Mouse (Mus musculus): ENCODE results near the gene Otulinl.
"Not testable (repeated sequence)": the region's sequence is repeated elsewhere in the genome, so short reads cannot be mapped to it uniquely, and the experiment has no call there.

Gene Otulinl

GRCm38 (mm10) chr15:27681419-27682187, at the start of gene Otulinl:
Gene Otulinl (minus strand): TSS chr15:27681579.
- DNase-seq (ENCODE audit: low read depth): peak; percentile 96

- no peak for DNase-seq (ENCODE audit: low read depth)
Observed at GRCm38 (mm10) chr15:27726228-27726627, 44.8 kb upstream of the Otulinl start.

DNA sequence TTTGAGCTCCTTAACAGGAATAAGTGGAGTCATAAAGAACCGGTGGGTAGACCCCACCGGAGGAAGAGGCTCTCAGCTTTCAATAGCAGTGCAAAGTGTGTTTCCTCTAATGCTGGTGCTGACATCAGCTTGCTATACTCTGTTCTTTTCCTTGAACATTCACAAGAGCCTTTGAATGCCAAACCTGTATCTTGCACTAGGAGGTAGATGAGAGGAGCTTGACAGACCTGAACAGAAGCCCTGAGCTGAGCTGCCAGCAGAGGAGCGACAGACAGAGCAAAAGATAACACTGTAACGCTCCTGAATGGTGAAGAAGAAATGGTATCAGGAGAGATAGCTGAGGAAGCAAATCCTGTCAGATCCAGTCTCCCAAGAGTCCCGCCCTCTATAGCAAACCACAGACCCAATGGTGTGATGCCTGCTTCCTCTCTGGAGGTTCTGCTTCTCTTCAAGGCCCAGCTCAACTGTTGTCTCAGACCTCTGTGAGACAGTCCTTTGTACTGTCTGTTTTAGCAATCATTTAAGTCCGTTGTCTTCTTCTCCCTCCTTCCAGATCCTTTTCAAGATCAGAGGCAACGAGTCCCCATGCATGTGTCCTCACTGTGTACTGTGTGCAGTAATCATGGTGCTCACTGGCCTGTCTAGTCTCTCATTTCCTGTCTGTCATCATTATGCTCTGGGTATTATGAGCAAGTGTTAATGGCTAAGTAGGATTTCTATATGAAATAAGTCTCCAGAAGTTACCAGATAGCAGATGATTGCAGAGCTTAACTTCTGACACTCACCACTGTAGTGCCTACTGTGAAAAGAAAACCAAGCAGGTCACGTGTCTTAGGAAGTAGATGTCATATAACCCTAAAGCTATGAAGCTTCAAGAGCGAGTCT, 43.7 kb upstream of the Otulinl start:
- DNase-seq (ENCODE audit: low read depth): no peak

DNA sequence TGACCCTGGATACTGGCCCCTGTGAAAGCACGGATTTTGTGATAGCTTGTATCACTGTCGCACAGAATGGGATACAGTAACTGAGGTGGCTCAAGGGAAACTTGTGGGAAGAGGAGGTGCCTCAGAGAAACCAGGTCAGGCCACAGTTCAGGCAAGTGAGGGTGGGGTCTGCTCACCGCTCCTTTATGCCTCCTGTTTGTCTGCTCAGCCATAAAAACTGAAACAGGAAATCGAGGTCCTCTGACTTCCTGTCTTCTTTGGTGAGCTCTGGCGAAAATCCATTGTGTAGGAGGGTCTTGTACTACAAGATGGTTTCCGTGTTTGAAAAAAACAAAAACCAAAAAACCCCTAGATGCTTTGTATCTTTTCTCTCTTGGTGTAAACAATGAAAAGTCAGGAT, 42.9 kb upstream of the Otulinl start:
- DNase-seq (ENCODE audit: low read depth): no peak

DNA sequence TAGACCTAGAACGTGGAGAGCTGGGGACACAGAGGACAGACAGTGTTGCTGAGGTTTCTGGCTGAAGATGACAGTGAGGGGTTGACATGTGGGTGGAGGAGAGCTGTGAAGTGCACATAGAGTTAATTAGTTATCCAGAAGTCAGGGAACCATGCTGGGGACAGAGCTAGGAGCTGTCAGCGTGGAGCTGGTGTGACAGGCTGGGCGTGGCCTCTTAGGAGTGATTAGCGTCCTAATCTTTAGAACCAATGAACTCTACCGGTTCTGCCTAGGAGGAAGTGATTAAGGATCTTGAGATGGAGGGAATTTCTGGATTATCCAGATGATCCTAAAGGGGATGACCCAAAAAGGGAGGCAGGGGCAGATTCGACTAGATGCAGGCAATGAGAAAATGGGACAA, 42.4 kb upstream of the Otulinl start:
- no peak for DNase-seq (ENCODE audit: low read depth)

DNA sequence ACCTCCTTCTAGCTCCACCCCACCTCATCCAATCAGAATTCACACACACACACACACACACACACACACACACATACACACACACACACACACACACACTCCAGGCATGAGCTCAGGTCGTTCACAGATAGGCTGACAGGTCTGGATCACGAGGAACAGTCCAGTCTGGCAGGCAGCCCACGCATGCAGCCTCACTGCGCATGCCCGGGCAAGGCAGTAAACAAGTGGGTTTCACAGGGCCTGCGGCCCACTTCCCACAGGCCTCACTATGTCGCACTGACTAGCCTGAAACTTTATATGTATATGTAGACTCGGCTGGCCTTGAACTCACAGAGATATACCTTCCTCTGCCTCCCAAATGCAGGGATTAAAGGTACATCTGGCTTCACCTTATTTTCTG, 38.9 kb upstream of the Otulinl start:
- DNase-seq (ENCODE audit: low read depth): not testable (repeated sequence)

- DNase-seq (ENCODE audit: low read depth): no peak
Observed at GRCm38 (mm10) chr15:27718668-27719067, 37.3 kb upstream of the Otulinl start.

DNA sequence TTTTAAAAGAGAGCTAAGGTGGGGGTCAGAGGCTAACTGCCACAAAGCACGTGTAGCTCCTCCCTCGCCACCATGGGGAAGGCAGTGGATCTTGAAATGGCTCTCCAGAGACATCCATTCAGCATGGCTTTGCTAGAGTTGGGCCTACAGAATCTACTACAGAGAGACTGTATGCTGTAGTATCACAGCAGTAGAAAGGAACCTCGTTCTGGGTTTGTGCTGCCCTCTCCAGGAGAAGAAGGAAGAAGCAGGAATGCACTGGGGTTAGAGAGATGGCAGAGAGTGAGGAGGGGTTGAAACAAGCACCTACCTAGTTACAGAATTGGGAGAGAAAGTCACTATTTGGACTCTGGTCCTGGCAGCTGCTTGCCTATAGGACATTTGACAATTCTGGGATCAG, 34.0 kb upstream of the Otulinl start:
- peak; percentile 73 for DNase-seq (ENCODE audit: low read depth)

DNA sequence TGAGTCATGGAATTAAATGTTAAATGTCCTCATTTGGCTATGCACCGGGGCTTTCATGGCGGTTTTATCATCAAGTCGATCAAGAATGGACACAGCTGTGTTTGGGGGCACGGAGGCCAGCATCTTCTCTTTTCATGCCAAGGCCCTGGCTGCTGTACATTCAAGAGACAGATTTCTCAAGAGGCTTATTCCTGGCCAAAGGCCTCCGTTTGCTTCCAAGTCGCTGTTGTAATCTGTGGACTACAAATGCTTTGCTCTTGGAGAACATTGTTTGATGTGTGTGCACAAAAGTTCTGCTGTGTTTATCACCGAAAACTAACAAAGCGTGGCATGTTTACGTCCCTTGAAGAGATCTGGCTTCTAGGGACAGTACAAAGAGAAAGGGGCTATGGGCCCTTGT, 29.3 kb upstream of the Otulinl start:
- peak; percentile 60 for DNase-seq (ENCODE audit: low read depth)

DNA sequence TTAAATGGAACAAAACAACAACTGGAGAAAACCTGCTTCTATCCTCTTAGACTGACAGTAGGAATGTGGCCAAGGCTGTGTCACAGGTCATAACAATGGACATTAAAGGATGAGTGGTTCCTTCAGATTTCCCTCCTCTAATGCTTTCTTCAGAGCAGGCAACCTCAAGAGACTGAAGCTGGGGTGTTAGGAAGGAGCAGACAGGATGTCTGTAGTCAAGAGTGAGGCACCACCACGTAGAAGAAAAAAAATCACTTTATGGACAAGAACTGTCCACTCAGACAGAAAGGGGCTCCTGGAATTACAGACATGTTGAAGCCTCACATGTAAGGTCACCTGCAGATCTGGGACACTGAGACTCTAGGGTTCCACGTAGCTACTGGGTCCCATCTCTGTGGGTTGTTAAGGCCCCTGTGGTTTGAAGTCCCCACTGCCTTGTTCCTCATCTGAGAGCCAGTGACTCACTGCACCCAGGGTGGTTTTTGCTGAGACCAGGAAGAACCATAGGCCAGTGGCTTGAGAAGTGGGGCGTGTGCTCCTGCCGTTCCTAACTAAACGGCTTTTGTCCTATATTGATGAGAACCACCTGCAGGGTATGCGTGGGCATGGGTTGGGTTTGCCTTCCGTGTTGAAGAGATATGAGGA, 27.7 kb upstream of the Otulinl start:
- DNase-seq (ENCODE audit: low read depth): no peak

DNA sequence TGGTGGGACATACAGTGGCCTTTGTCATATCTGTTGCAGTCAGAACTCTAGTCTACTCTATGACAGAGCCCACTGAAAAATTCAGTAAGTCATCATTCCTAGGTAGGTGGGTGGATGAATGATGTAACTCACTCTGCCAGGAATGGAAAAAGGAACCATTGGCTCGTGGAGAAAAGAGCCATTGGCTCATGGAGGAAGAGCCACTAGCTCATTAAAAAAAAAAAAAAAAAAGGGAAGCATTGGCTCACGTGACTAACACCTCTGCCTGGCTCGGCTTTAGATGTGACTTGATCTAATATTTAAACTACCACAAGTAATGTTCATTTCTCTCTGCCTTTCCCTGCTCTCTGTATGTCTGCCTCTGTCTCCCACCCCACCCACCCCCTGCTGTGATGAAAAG, 27.1 kb upstream of the Otulinl start:
- no peak for DNase-seq (ENCODE audit: low read depth)

GRCm38 (mm10) chr15:27702972-27703313, 21.6 kb upstream of the Otulinl start:
- no peak for DNase-seq (ENCODE audit: low read depth)

GRCm38 (mm10) chr15:27702031-27702971, 20.9 kb upstream of the Otulinl start:
- DNase-seq (ENCODE audit: low read depth): no peak

DNA sequence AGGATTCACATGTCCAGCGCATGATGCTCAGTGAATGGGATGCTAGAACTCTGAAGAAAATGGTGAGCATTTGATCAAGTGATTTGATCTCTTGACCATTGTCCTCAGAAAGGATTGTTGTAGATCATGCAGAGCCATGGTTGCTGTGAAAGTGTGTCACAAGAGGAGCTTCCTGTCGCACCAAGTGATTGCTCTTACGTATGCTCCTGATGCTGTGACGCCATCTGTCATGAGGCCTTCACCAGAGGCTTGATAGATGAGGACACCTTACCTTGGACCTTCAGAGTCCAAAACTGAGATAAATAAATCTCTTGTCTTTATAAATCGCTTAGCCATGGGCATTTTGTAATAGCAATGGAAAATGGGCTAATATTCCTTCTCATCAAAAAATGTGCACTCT, 16.3 kb upstream of the Otulinl start:
- no peak for DNase-seq (ENCODE audit: low read depth)

DNA sequence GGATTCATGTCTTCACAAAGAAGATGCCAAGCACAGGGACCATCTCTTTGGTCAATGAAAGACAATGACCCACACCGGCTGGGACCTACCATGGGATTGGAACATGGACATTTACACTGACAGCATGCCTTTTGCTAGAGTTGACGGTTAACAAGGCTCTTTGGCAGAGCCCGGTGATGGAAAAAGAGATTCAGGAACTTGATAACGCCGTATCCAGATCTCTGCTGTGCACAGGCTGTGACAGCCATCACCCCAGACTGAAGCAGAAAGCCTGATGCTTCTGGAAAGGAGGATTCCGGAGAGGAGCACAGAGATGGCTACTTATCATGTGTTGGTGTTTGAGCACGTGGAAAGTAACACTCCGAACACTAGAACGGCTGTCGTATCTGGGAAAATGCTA, 11.9 kb upstream of the Otulinl start:
- no peak for DNase-seq (ENCODE audit: low read depth)

DNA sequence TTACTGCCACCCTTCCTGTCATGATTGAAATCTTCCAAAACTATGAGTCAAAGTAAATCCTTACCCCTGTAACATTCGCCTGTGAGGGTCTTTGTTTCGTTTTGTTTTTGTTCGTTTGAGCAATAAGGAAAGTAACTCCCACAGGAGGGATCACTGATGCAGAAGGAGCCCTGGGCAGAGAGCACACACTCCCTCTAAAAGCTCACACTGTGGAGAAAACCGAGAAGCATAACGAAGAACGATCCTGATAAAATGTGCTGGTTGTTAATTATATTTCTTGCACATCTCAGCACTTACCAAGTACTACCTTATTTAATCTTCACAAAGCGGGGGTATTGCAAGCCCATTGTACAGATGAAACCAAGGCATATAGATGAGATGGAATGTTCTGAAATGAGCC, 10.8 kb upstream of the Otulinl start:
- DNase-seq (ENCODE audit: low read depth): no peak

DNA sequence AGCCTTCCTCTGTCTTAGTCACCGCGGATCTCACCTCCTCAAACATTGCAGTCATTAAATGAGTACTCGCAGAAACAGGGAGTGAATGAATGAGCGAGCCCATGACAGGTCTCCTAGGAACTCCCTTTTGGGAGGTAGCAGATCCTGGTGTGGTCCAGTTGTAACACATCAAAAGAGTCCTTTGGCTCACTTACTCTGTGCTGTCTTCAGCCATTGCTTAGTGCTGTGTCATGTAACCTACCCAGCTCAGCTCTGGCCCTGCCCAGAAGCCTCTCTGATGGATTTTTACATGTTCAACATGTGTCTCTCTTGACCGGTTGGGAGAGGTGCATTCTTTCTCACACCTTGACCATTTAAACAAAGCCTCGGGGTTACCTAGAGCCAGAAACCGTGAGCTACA, 9.8 kb upstream of the Otulinl start:
- no peak for DNase-seq (ENCODE audit: low read depth)

DNA sequence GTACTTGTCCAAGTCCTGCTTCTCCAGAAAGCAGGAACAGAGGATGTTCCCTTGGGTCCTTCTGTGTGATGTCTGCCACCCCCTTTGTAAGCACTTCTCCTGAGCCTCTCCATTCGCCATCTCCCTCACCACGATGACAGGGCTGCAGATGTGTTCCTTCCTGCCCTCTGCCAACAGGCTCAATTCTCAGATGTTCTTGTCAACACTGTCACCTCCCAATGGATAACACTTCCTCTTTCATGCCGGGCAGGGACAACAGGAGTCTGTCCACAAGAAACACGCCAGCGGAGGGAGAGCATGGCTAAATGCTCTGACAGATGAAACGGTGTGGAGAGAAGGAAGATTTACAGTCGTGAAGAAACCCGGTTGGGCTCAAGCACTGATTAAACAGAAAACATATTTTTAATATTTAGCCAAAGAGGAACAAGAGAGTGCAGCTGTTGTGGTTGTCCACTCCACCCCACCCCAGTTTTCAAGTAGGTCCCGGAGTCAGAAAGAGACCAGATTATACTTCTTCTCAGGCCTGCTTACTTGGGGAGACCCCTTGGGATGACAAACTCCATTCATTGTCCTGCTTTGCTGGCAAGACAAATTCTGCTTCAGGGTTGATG, 6.8 kb upstream of the Otulinl start:
- DNase-seq (ENCODE audit: low read depth): no peak

GRCm38 (mm10) chr15:27684813-27685212, 3.4 kb upstream of the Otulinl start:
- no peak for DNase-seq (ENCODE audit: low read depth)

- DNase-seq (ENCODE audit: low read depth): no peak
Observed at GRCm38 (mm10) chr15:27683206-27683605, 1.8 kb upstream of the Otulinl start.

DNA sequence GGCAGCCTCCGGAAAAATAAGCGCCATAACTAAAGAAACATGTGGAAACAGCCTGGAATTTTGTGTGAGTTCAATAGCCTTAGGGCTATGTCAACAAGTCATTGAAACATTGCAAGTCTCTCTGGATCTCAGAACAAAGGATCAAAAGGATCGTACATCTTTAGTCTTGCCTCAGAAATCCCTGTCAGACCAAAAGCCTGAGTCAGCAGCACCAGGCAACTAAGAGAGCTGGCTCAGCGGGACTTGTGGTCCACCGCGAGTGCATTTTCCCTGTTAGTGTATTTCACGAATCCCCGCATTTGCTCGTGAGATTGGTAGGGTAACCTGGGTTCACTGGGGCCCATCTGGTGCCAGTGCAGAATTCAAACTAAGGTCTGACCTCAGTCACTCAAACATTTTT, 1.2 kb upstream of the Otulinl start:
- peak; percentile 90 for DNase-seq (ENCODE audit: low read depth)

All from NIH3T3 (cell line).